Mouse (Mus musculus): ENCODE measurements around the gene Abca1.
A peak's percentile ranks its signal among the peaks of the same experiment; 100 is the strongest.

Abca1 gene

GRCm38 (mm10) chr4:53086636-53087035 lies 73.1 kb downstream of the Abca1 start:
- no peak for DNase-seq (ENCODE audit: low read depth, low spot score)

GRCm38 (mm10) chr4:53085634-53086033 lies 74.1 kb downstream of the Abca1 start:
- no peak for DNase-seq (ENCODE audit: low read depth, low spot score)

GRCm38 (mm10) chr4:53083071-53083470 lies 76.6 kb downstream of the Abca1 start:
- no peak for DNase-seq (ENCODE audit: low read depth, low spot score)

DNA sequence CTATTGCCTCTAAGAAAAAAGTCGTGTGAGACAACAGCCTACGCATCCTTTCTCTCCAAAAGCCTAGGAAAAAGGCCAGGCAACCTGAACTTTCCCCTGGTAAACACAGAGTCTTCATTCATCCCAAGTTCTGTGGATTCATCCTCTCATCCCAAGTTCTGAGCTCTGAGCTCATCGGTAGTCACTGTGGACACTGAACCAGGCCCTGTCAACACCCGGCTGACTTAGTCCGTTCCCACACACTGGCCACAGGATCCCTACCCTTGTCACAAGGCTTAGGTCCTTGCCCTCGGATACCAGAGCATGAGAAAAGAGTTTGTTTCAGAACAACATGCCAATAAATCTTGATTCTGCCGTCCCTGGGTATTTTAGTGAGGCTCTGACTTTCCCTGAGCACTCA lies 77.2 kb downstream of the Abca1 start:
- DNase-seq (ENCODE audit: low read depth, low spot score): no peak

DNA sequence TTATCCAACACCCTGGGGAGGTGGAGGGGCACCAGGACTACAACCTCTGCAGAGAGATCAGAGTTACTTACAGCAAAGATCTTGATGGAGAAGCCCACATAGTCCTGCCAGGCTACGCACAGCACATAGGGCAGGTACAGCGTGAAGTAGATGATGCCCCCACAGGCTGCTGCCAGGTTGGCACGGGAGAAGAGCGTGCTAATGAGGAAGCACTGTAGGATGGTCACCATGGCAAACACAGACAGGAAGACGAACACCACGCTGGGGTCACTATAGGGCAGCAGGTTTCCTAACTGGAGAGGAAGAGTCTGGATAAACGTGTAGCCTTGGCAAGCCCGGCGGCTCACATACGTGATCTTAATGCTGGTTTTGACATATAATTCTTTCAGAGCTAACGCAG lies 77.8 kb downstream of the Abca1 start:
- DNase-seq (ENCODE audit: low read depth, low spot score): no peak

GRCm38 (mm10) chr4:53080290-53080689 lies 79.4 kb downstream of the Abca1 start:
- no peak for DNase-seq (ENCODE audit: low read depth, low spot score)

DNA sequence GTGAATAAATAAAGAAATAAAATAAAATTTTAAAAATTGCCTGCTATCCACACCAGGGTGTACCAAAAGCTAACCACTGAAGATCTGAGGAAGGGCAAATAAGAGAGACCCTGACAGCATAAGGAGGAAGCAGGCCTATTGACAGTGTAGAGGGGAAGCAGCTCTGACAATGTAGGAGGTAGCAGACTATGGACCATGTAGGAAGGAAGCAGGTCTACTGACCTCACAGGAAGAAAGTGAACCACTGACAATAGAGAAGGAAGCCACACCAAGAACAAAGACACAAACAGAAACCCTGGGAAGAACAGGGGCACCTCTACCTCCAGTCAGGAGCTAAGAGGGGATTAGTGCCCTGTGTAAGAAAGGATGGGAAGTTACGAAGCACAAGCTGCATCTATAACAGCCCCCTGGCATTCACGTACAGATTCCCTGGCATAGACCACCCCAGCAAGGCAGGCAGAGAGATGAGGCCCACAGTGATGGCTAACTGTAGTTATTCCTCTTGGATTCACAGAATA lies 80.8 kb downstream of the Abca1 start:
- no peak for DNase-seq (ENCODE audit: low read depth, low spot score)

DNA sequence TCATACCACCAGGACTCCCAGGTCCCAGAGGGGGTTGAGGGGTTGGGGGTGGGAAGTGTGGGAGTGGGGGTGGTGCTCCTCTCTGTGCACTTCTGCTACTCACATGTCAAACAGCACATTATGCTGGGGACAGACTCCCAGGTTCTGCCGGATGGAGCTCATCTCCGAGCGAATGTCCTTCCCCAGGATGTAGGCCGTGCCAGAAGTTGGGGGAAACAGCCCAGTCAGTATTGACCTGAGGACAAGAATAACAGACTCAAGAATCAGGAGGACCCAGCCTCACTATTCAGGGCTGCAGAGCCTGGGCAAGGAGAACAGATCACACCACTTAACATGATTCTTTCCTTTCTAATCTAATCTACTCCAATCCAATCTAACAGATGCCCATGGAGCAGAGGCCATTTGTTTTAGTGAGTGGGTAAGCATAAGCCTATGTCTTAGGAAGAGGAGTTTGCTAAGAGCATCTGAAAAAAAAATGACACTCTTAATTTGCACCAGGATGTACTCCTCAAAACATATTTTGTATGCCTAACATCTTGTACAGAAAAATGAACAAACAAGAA lies 82.8 kb downstream of the Abca1 start:
- no peak for DNase-seq (ENCODE audit: low read depth, low spot score)

DNA sequence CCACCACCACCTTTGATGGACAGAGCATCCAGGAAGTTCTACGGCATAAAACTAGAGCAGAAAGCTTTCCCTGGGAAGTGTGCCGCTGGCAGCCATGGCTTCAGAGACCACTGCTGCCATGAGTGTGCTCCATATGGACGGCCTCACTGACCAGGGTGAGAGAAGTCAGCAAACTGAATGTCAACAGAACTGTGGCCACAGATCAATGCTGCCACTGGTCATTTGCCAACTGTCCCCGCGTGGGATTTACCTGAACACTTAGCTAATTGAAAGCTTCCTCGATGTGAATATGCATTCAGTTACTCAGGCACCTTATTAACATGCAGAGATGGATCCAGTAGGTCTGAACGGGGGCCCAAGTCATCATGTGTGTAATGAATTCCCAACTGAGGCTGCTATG lies 86.7 kb downstream of the Abca1 start:
- DNase-seq (ENCODE audit: low read depth, low spot score): no peak

DNA sequence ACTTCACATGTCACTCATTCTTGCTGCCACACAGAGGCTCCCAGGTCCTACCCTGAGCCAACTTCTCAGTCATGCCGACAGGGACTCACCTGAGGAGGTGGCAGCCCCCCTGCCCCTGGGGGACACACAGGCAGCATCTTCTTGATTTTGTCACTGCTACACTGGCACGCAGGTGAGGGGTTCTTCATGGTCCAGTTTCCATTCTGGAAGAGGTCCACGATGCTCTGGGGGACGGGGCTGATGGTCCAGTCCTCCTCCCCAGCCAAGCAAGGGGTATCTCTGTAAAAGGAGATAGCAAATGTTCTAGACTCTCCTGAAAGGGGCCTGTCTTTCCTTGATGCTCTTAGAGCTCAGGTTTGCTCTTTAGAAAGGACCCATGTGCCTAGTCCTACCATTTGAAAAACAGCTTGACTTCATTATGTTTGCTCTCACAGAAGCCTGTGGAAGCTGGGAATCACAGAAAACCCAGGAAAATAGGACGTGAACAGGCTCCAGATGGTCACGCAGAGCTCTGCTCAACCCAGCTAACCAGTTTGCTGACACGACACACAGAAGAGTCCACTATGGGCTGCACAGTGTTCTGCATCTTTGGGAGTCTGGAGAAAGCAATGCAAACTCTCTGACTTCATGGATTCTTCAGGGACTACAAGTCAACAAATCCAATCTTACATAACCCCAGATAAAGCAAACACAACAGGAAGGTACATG lies 97.2 kb downstream of the Abca1 start:
- no peak for DNase-seq (ENCODE audit: low read depth, low spot score)

DNA sequence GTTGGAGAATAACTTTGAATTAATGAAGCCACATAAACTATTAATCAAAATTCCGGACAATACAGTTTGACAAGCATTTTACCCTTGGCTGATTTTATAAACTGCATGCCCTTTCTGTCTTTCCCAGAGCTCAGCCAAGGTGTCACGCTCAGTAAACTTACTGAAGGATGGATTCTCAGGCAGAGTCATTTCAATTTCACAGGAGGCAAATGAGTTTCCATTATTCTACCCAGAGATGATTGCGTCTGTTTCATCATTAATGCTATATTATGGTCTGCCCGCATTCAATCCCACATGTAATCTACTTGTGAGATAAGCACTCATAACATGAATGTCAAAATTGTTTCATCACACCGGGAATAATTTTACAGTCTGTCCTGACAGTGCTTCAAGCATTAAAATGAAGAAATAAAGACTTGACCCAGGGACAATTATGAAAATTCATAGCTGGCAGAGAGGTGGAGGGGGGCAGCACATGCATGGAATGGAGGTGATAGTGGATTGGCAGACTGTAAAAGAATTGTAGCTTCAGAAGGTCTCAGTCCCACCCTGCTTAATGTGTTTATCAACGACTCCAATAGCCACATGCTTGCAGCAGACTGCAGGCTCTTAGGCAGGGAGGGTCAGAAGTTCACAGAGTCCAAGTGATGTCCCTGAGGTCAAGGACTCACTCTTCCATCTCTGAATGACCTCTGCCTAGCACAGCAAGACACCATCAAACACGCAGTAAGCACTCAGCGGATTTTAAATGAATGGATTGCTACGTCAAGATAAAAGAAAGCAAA lies 113.3 kb downstream of the Abca1 start:
- DNase-seq (ENCODE audit: low read depth, low spot score): no peak

GRCm38 (mm10) chr4:53045807-53046206 lies 113.9 kb downstream of the Abca1 start:
- no peak for DNase-seq (ENCODE audit: low read depth, low spot score)

- no peak for DNase-seq (ENCODE audit: low read depth, low spot score)
These were observed 115.9 kb downstream of the Abca1 start for GRCm38 (mm10) chr4:53043819-53044218.

- no peak for DNase-seq (ENCODE audit: low read depth, low spot score)
These were observed 129.3 kb downstream of the Abca1 start for GRCm38 (mm10) chr4:53030326-53030948.

DNA sequence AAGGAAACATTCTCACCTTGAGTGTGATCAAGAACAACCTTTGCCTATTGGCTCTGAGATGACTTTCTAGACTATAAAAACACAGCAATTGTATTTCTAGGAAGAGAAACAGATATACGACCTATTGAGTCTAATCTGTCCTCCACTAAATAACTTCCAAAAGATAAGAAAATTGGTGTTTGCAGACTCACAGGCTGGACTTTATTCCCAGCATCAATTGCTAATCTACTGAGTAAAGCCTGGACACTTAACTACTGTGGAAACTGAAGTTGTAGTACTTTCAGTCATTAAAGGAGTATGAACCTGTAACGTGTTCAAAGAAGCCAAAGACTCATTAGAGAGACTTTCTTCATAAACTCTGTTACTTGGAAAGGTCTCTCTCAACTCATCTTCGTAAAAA lies 131.9 kb downstream of the Abca1 start:
- DNase-seq (ENCODE audit: low read depth, low spot score): no peak

GRCm38 (mm10) chr4:53024397-53024796 lies 135.3 kb downstream of the Abca1 start:
- DNase-seq (ENCODE audit: low read depth, low spot score): no peak

DNA sequence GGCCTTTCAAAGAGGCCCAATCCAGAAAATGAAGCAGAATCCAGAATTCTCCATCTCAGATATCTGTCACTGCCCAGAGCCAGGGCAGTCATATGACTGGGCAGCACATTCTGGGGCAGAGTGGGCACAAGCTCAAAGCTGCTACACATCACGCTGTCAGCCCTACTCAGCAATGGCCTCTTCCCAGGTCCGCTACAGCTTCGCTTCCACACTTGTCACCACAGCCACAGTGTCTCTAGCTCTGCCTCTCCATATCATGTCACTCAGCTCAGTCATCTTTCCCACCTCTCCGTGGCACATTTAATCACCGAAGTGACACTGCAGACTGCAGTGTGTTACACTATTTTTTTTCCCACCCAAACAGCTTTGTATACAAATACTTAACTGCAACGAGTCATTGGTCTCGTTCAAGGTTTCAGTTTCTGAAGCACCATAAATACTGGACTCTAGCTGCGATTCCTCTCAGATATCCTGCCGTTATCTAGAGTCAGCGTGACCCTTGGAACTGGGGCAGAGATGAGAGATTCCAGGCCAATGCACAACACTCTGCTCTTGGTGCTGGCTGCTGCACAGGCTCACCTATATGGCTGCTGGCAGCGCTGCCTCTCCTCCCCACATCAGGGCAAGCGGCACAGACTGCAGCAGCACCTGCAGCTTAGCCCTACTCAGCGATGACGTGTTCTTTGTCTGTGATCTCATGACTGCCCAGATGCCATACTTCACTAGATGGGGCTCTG lies 136.3 kb downstream of the Abca1 start:
- no peak for DNase-seq (ENCODE audit: low read depth, low spot score)

DNA sequence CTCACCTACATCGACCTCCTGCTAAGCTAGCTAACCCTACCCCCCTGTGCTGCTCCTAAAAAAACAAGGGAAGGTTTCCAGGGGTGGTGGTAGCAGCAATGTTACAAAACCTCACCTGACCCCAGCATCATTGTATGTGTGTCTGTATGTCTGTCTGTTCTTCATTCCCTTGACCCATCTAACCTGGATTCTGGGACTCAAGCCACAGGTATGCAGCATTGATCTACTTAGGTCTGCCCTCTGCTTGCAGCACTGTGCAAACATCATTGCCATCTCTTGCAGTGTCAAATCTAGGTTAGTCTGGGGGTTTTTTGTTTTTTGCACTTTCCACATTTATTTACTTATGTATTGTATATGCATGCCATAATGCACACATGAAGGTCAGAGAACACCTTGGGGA lies 141.3 kb downstream of the Abca1 start:
- no peak for DNase-seq (ENCODE audit: low read depth, low spot score)

DNA sequence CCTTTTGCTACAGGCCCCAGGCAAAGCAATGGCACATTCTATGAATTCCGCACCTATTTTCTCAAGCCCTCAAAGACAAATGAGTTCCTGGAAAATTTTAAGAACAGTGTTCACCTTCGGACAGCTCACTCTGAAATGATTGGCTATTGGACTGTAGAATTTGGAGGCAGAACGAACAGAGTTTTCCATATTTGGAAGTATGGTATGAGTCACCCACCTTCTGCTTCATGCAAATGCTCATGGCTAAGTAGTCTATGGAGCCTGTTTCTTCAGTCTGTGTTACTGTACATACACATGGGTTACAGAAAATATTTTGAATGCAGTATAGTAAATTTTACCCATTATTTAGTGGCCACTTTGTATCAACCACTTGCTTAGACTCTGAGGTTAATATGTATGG lies 144.7 kb downstream of the Abca1 start:
- no peak for DNase-seq (ENCODE audit: low read depth, low spot score)

DNA sequence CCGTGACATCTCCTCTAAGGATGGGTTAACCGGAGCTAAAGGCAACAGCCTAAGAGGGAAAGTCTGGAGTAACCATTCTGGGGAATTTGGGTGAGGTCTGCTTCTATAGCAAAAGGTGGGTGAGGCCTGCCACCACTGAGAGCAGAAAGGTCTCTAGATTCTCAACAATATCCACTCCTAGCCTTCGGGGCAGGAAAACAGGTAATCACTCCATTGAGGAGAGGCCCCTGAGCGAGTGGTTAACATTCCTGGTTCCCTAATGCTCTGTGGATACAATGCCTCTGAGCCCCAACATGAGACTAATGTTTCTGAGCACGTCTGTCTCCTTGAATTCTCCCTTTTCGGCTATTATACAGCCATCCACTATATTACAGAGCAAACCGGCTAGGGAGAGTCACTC lies 145.3 kb downstream of the Abca1 start:
- DNase-seq (ENCODE audit: low read depth, low spot score): no peak

DNA sequence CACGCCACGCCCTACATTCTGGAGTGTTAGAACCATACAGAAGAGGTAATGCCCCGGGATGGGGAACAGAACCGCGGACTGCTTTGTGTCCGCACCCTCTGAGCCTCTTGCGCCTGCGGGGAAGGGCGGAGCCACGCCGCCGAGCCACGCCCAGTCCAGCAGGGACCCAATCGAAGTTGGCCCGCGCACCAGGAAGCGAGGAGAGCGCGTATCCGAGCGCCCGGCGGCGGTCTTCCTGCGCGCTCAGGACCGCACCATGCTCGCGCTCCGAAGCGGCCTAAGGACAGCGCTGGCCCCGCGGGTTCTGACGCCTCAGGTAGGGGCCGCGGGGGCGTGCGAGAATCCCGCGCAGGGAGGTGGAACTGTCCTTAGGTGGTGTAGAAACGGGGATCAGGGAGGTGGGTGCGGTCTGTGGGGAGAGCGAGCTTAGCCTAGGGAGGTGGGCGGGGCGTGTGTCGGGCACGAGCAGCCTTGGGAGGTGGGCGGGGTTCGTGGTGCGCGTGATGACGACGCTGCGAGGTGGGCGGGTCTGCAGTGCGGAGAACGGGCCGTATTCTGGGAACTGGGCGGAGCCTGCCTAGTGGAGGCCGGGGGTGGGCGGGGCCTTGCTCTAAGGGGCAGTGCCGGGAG lies 147.8 kb downstream of the Abca1 start, which contains the start of gene Nipsnap3b:
Nipsnap3b (plus strand) TSS at position 149 of the 630 bp plus-strand sequence.
- DNase-seq (ENCODE audit: low read depth, low spot score): peak; percentile 90

Data from WW6 (cell line).